Mouse (Mus musculus) kidney, adult 8-10 months (tissue): Measurements from ENCODE around the gene Srebf2.
"Not testable (repeated sequence)": the region's sequence is repeated elsewhere in the genome, so short reads cannot be mapped to it uniquely, and the experiment has no call there.

Experiments used
- DNase-seq, 2 experiments: peaks; one replicate each; pipeline ENCODE4 v3.0.0; 2022

The Srebf2 gene

GRCm38 (mm10) chr15:82230098-82230611 lies 83.2 kb downstream of the Srebf2 start:
- no peak for DNase-seq

GRCm38 (mm10) chr15:82231100-82231499 lies 84.1 kb downstream of the Srebf2 start:
- no peak for DNase-seq

GRCm38 (mm10) chr15:82231591-82232378 lies 84.8 kb downstream of the Srebf2 start:
- no peak for DNase-seq

- no peak for DNase-seq
Measured at GRCm38 (mm10) chr15:82232651-82233050, 85.7 kb downstream of the Srebf2 start.

GRCm38 (mm10) chr15:82235661-82236060 lies 88.7 kb downstream of the Srebf2 start:
- no peak for DNase-seq

- peak; percentile 66 to 88 for DNase-seq
Measured at GRCm38 (mm10) chr15:82236565-82236964, 89.6 kb downstream of the Srebf2 start.

- DNase-seq: no peak
Measured at GRCm38 (mm10) chr15:82243311-82243710, 96.3 kb downstream of the Srebf2 start.

- no peak for DNase-seq
Measured at GRCm38 (mm10) chr15:82243742-82244114, 96.7 kb downstream of the Srebf2 start.

GRCm38 (mm10) chr15:82244115-82244804 lies 97.3 kb downstream of the Srebf2 start, which contains the start of gene Cenpm:
Cenpm (minus strand) TSS chr15:82244748.
- peak; percentile 85 to 92 for DNase-seq

- not testable (repeated sequence) for DNase-seq
Measured at GRCm38 (mm10) chr15:82244805-82245161, 97.8 kb downstream of the Srebf2 start.

- no peak for DNase-seq
Measured at GRCm38 (mm10) chr15:82247131-82247776, 100.3 kb downstream of the Srebf2 start.

- no peak for DNase-seq
Measured at GRCm38 (mm10) chr15:82251579-82251978, 104.6 kb downstream of the Srebf2 start.

- no peak for DNase-seq
Measured at GRCm38 (mm10) chr15:82252097-82252496, 105.1 kb downstream of the Srebf2 start, which contains the start of gene 1500009C09Rik. 1500009C09Rik (plus strand) TSS chr15:82252397.
